Mouse (Mus musculus) C2C12 (cell line): Measurements from ENCODE around the gene Entpd6.

Source experiments
- CEBPB ChIP-seq: IDR thresholded peaks from one replicate; pipeline ENCODE4 v1.6.1; 2011; ENCODE audit warnings: low read depth, mild to moderate bottlenecking, control low read depth, moderate library complexity
- CTCF ChIP-seq: IDR thresholded peaks from one replicate; pipeline ENCODE4 v1.5.1; 2011; ENCODE audit not compliant: control insufficient read depth, insufficient read depth, insufficient read length
- FOSL1 ChIP-seq: IDR thresholded peaks from one replicate; pipeline ENCODE4 v1.8.0; 2011; ENCODE audit warnings: mild to moderate bottlenecking, low read length; ENCODE audit not compliant: poor library complexity, insufficient read depth, severe bottlenecking
- MAX ChIP-seq: IDR thresholded peaks from one replicate; pipeline ENCODE4 v1.6.1; 2011; ENCODE audit warnings: mild to moderate bottlenecking, control low read depth
- MYOG ChIP-seq: IDR thresholded peaks from one replicate; pipeline ENCODE4 v1.6.1; 2011; ENCODE audit not compliant: control insufficient read depth, insufficient read length; ENCODE audit errors: extremely low read depth

DNA sequence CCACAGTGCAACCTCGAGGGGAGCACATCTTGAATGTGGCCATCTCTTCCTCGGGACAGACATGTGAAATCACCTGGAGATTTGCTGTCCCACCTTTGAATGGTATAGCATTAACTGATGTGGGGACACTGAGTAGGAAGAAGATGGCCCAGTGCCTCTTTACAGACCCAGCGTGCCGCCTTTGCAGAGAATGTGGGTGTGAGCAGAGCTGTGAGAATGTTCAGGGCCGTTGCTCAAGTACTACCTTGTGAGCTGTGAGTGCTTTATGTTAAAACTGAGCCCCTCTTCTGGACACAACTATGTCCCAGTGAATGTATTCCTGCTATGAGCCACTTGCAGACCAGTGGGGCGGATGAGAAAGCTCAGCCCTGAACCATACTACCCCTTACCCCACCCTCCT lies 22.3 kb downstream of the Entpd6 start:
- TF ChIP-seq CTCF (no peak), MAX (no peak), FOSL1 (no peak), MYOG (no peak), CEBPB (no peak)
